Mouse (Mus musculus): ENCODE results near the gene Ptpa. TPM values are rescaled to one million over a fixed set of nuclear protein-coding genes. Genes with fewer than 3 reads are reported as not detected.

The Ptpa gene
- total and polyA plus RNA-seq, 3 experiments, result 111 to 194 (median 122) TPM

GRCm38 (mm10) chr2:30441518-30442497, 26.0 kb downstream of the Ptpa start (continued):
- TF ChIP-seq ETS1 (conservative IDR thresholded peaks at IDR 0.05; ENCODE audit: low read depth, low read length) (peak; percentile 95), POLR2AphosphoS2 (IDR thresholded peaks at IDR 0.05; ENCODE audit: low read depth, low read length) (no peak), MAZ (IDR thresholded peaks at IDR 0.05; ENCODE audit: low read depth, low read length) (peak; percentile 93), USF2 (conservative IDR thresholded peaks at IDR 0.05; ENCODE audit: low read depth, low read length) (no peak), ZKSCAN1 (IDR thresholded peaks at IDR 0.05; ENCODE audit: borderline replicate concordance, low read depth, low read length) (no peak), BHLHE40 (IDR thresholded peaks at IDR 0.05; ENCODE audit: low read depth, low read length) (peak; percentile 81)

GRCm38 (mm10) chr2:30442498-30442890, 26.7 kb downstream of the Ptpa start:
- in situ Hi-C loops (cut with MboI; ENCODE audit: low pct_ligation_motif_present, low pct_unique_long_range_greater_than_20kb, low sequenced_read_pairs) (no loop called here), dilution Hi-C loops (cut with MboI; ENCODE audit: extremely low pct_ligation_motif_present, extremely low pct_unique_long_range_greater_than_20kb, low sequenced_read_pairs) (no loop called here)
- Histone ChIP-seq H3K79me2 (replicated peaks; ENCODE audit: control insufficient read depth, extremely low read depth, insufficient read depth, poor library complexity, severe bottlenecking) (no peaks in the 10 kb centered on the region), H3K36me3 (replicated peaks in 1 of 2; ENCODE audit: control insufficient read depth in 1 of 2, insufficient read depth in 1 of 2, low read length in 1 of 2) (peaks cover 43 to 82% of the 10 kb centered on the region in 2 experiments), H3K27ac (ENCODE audit: insufficient read depth, low read depth) (peak overlapping the region; percentile 85), H3K27me3 (replicated peaks) (no peaks in the 10 kb centered on the region), H3K4me3 (replicated peaks in 1 of 3; ENCODE audit: low read depth in 2 of 3, low read length in 2 of 3, poor library complexity in 1 of 3) (peak overlapping the region; percentile 5 to 32 (median 20)), H3K9ac (ENCODE audit: insufficient read depth, low read depth) (peak overlapping the region; percentile 26; the same call in 1 of the 2 replicates), H3K9me3 (replicated peaks; ENCODE audit: low read length) (no peaks in the 10 kb centered on the region), H3K4me1 (ENCODE audit: control insufficient read depth in 1 of 2, insufficient read depth in 2 of 2) (peaks cover 37 to 66% of the 10 kb centered on the region in 2 experiments), H3K4me2 (ENCODE audit: insufficient read depth, low read depth, poor library complexity, severe bottlenecking) (peak overlapping the region; percentile 52)
- no peak for DNase-seq (ENCODE audit: extremely low read depth)
- TF ChIP-seq UBTF (IDR thresholded peaks at IDR 0.05; ENCODE audit: low read depth, low read length) (no peak), HCFC1 (IDR thresholded peaks at IDR 0.05; ENCODE audit: low read depth, low read length) (no peak), ZKSCAN1 (IDR thresholded peaks at IDR 0.05; ENCODE audit: borderline replicate concordance, low read depth, low read length) (no peak), MYC (IDR thresholded peaks at IDR 0.05; ENCODE audit: low read depth, low read length) (no peak), POLR2A (IDR thresholded peaks at IDR 0.05; ENCODE audit: low read depth, low read length) (no peak), ELF1 (IDR thresholded peaks at IDR 0.05; ENCODE audit: low read depth, low read length) (no peak)

GRCm38 (mm10) chr2:30443281-30443680, 27.4 kb downstream of the Ptpa start:
- no peak for TF ChIP-seq ZKSCAN1 (IDR thresholded peaks at IDR 0.05; ENCODE audit: borderline replicate concordance, low read depth, low read length)
- no peak for TF ChIP-seq NRF1 (IDR thresholded peaks at IDR 0.05; ENCODE audit: low read depth, low read length)
- TF ChIP-seq JUN (IDR thresholded peaks at IDR 0.05; ENCODE audit: insufficient read depth, low read depth, low read length), result no peak
- no peak for TF ChIP-seq UBTF (IDR thresholded peaks at IDR 0.05; ENCODE audit: low read depth, low read length)
- TF ChIP-seq E2F4 (IDR thresholded peaks at IDR 0.05; ENCODE audit: insufficient replicate concordance, low read depth, low read length), result no peak
- H3K27me3 ChIP-seq (replicated peaks), result no peaks in the 10 kb centered on the region
- no peak overlapping the region for H3K4me3 ChIP-seq (replicated peaks in 1 of 3; ENCODE audit: low read depth in 2 of 3, low read length in 2 of 3, poor library complexity in 1 of 3)
- in situ Hi-C loops (cut with MboI; ENCODE audit: low pct_ligation_motif_present, low pct_unique_long_range_greater_than_20kb, low sequenced_read_pairs), result no loop called here
- H3K36me3 ChIP-seq (replicated peaks in 1 of 2; ENCODE audit: control insufficient read depth in 1 of 2, insufficient read depth in 1 of 2, low read length in 1 of 2), result peaks cover 39 to 81% of the 10 kb centered on the region in 2 experiments
- H3K9ac ChIP-seq (ENCODE audit: insufficient read depth, low read depth), result no peak overlapping the region
- H3K27ac ChIP-seq (ENCODE audit: insufficient read depth, low read depth), result 0 out of 2 replicates have a peak overlapping the region, but pooled peaks have one; percentile 85
- no peaks in the 10 kb centered on the region for H3K79me2 ChIP-seq (replicated peaks; ENCODE audit: control insufficient read depth, extremely low read depth, insufficient read depth, poor library complexity, severe bottlenecking)
- H3K9me3 ChIP-seq (replicated peaks; ENCODE audit: low read length), result peaks cover 3% of the 10 kb centered on the region
- DNase-seq (ENCODE audit: extremely low read depth), result no peak
- dilution Hi-C loops (cut with MboI; ENCODE audit: extremely low pct_ligation_motif_present, extremely low pct_unique_long_range_greater_than_20kb, low sequenced_read_pairs), result no loop called here
- H3K4me1 ChIP-seq (ENCODE audit: control insufficient read depth in 1 of 2, insufficient read depth in 2 of 2), result peaks cover 38 to 72% of the 10 kb centered on the region in 2 experiments
- H3K4me2 ChIP-seq (ENCODE audit: insufficient read depth, low read depth, poor library complexity, severe bottlenecking), result no peak overlapping the region

Measured in CH12.LX (cell line).